Mouse (Mus musculus) intestine, embryonic 14.5 days (tissue): ENCODE results near the gene Sun5. TPM values are rescaled to one million over a fixed set of nuclear protein-coding genes. Genes with fewer than 3 reads are reported as not detected.

ENCODE experiments used
- ATAC-seq: fragments of 200-750 bp; cut with Nextera tagmentation; replicated peaks from 2 replicates; pipeline ENCODE4 v1.8.0; 2017; ENCODE audit warnings: low read depth, moderate number of reproducible peaks, moderate TSS enrichment, moderate library complexity; ENCODE audit not compliant: low FRiP score, low TSS enrichment
- DNase-seq: peaks from one replicate; pipeline ENCODE4 v3.0.0-alpha.2; 2018; ENCODE audit warnings: low spot score
- H3K27ac ChIP-seq: fragments of 300-500 bp; sonication (generic); 2 replicates; pipeline ENCODE4 v1.5.1; 2014; ENCODE audit warnings: low read depth, mild to moderate bottlenecking, control low read depth
- H3K27me3 ChIP-seq: fragments of 300-500 bp; sonication (generic); replicated peaks from 2 replicates; pipeline ENCODE4 v1.6.1; 2014; ENCODE audit warnings: low read length, control low read depth; ENCODE audit not compliant: control insufficient read depth, insufficient read depth
- H3K36me3 ChIP-seq: fragments of 300-500 bp; sonication (generic); 2 replicates; pipeline ENCODE4 v1.6.1; 2014; ENCODE audit warnings: low read length, control low read depth; ENCODE audit not compliant: control insufficient read depth, insufficient read depth
- H3K4me1 ChIP-seq: fragments of 300-500 bp; sonication (generic); replicated peaks from 2 replicates; pipeline ENCODE4 v1.6.1; 2014; ENCODE audit warnings: low read length, control low read depth, mixed read lengths; ENCODE audit not compliant: control insufficient read depth, insufficient read depth
- H3K4me2 ChIP-seq: fragments of 300-500 bp; sonication (generic); 2 replicates; pipeline ENCODE4 v1.6.1; 2014; ENCODE audit warnings: low read length
- H3K4me3 ChIP-seq: fragments of 300-500 bp; sonication (generic); 2 replicates; pipeline ENCODE4 v1.5.1; 2014; ENCODE audit warnings: low read depth, low read length, control low read depth, mixed read lengths
- H3K9ac ChIP-seq: fragments of 300-500 bp; sonication (generic); 2 replicates; pipeline ENCODE4 v1.6.1; 2014; ENCODE audit warnings: mild to moderate bottlenecking, low read length
- H3K9me3 ChIP-seq: fragments of 300-500 bp; sonication (generic); 2 replicates; pipeline ENCODE4 v1.6.1; 2016; ENCODE audit warnings: low read length, control low read depth; ENCODE audit not compliant: control insufficient read depth
- WGBS: fragments of 180-500 bp; shearing (Covaris S2); extraction: QIAGEN DNeasy Blood & Tissue Kit; methylation state at CpG from one replicate; pipeline ENCODE4 v1.1.7; 2014; 5-methylcytosine and 5-hydroxymethylcytosine counted together
- polyA plus RNA-seq: library from polyadenylated mRNA; unstranded; fragments of >200 nt; fragmentation: Nextera tagmentation; extraction: Ambion mirVana; gene quantifications from 2 replicates; pipeline ENCODE4 v1.2.1, GENCODE M21; 2014

Sun5 gene
- not detected in 2 replicates for polyA plus RNA-seq

DNA sequence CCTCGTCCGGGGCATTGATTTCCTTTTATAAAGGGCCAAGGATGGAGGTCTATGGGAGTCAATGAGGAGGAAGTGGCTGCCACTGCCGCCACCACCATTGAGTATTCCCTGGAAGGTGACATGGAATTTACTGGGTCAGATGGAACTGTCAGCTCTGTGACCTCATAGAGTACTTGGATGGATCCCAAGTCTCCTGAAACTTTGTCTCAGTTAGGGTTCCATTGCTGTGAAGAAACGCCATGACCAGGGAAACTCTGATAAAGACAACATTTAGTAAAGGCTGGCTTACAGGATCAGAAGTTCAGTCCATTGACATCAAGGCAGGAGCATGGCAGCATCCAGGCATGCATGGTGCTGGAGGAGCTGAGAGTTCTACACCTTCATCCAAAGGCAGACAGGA, at the start of gene Sun5:
Gene Sun5 (minus strand): TSS at position 101 of the 400 bp plus-strand sequence.
- no peak within 1 kb of the TSS for H3K27ac ChIP-seq
- 87% methylated on average over 4 of the region's 4 CpGs for WGBS
- no peak within 1 kb of the TSS for H3K4me2 ChIP-seq
- H3K4me1 ChIP-seq, result no peaks in the 10 kb centered on the region
- H3K27me3 ChIP-seq, result no peaks in the 10 kb centered on the region
- DNase-seq (no peak), ATAC-seq (no peak)
- H3K36me3 ChIP-seq, result no peaks in the 10 kb centered on the region
- no peak within 1 kb of the TSS for H3K4me3 ChIP-seq
- H3K9ac ChIP-seq, result no peak within 1 kb of the TSS
- no peaks in the 10 kb centered on the region for H3K9me3 ChIP-seq

- WGBS, result 75% methylated on average over 8 of the region's 8 CpGs
- H3K9me3 ChIP-seq, result no peaks in the 10 kb centered on the region
- no peaks in the 10 kb centered on the region for H3K36me3 ChIP-seq
- no peak within 1 kb of the TSS for H3K4me2 ChIP-seq
- no peak within 1 kb of the TSS for H3K9ac ChIP-seq
- no peak within 1 kb of the TSS for H3K27ac ChIP-seq
- DNase-seq (no peak), ATAC-seq (no peak)
- H3K4me1 ChIP-seq, result no peaks in the 10 kb centered on the region
- H3K4me3 ChIP-seq, result no peak within 1 kb of the TSS
- no peaks in the 10 kb centered on the region for H3K27me3 ChIP-seq
These were observed 47.0 kb upstream of the Sun5 start, which contains the start of gene Bpifb3 for GRCm38 (mm10) chr2:153917930-153918329. TSS of gene Bpifb3 (plus strand) at chr2:153918230.

- 78% methylated on average over 5 of the region's 5 CpGs for WGBS
- Histone ChIP-seq H3K36me3 (no peaks in the 10 kb centered on the region), H3K27ac (no peak overlapping the region), H3K4me1 (no peaks in the 10 kb centered on the region), H3K27me3 (no peaks in the 10 kb centered on the region), H3K9ac (no peak overlapping the region), H3K4me3 (no peak overlapping the region), H3K4me2 (no peak overlapping the region), H3K9me3 (no peaks in the 10 kb centered on the region)
- DNase-seq (no peak), ATAC-seq (no peak)
These were observed 43.3 kb upstream of the Sun5 start for GRCm38 (mm10) chr2:153914151-153914550.

GRCm38 (mm10) chr2:153906626-153907025, 35.7 kb upstream of the Sun5 start:
- H3K36me3 ChIP-seq, result no peaks in the 10 kb centered on the region
- H3K27me3 ChIP-seq, result no peaks in the 10 kb centered on the region
- DNase-seq, result no peak
- H3K4me3 ChIP-seq, result no peak overlapping the region
- no peaks in the 10 kb centered on the region for H3K4me1 ChIP-seq
- H3K9ac ChIP-seq, result no peak overlapping the region
- H3K9me3 ChIP-seq, result no peaks in the 10 kb centered on the region
- 83% methylated on average over 4 of the region's 4 CpGs for WGBS
- no peak overlapping the region for H3K4me2 ChIP-seq
- no peak for ATAC-seq
- H3K27ac ChIP-seq, result no peak overlapping the region

DNA sequence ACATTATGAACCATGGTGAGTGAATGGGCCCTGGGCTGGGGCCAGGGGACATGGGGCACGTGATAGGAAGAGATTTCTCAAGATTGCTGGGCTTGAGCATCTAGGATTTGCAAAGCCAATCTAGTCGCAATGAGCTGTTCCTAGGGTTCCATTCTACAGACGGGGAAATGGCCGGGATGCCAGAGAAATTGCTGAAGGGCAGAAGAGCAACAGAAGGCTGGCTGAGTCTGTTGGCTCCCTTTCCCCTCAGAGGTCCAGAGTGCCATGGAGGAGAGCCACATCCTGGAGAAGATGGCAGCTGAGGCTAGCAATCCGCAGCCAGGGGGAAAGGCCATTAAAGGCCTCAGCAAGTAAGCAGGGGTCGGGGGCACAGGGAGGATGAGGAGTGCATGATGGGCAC, 31.8 kb upstream of the Sun5 start:
- no peak overlapping the region for H3K4me3 ChIP-seq
- H3K9ac ChIP-seq, result no peak overlapping the region
- no peak overlapping the region for H3K27ac ChIP-seq
- H3K27me3 ChIP-seq, result no peaks in the 10 kb centered on the region
- ATAC-seq (no peak), DNase-seq (no peak)
- H3K9me3 ChIP-seq, result no peaks in the 10 kb centered on the region
- 85% methylated on average over 6 of the region's 6 CpGs for WGBS
- H3K36me3 ChIP-seq, result no peaks in the 10 kb centered on the region
- no peak overlapping the region for H3K4me2 ChIP-seq
- no peaks in the 10 kb centered on the region for H3K4me1 ChIP-seq

DNA sequence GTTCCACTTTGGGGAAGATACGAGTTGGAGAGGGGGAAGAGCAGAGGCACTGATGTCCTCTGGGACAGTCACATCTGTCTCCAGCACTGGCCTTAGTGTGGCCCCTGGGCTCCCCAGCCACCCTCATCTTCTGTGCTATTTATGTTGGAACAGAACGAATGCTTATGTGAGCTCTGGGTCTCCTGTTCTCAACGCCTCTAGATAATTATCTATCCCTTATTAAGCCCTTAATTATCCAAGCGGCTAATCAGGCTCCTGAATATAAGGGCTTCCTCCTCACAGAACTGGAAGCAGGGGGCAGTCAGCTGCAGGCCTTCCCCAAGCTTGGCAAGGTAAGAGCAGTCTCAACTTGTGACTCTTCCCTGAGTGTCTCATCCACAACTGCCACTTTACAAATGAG, 29.2 kb upstream of the Sun5 start, which contains the start of gene Bpifb6:
Gene Bpifb6 (plus strand): TSS at position 301 of the 400 bp plus-strand sequence.
- no peak within 1 kb of the TSS for H3K27ac ChIP-seq
- no peaks in the 10 kb centered on the region for H3K9me3 ChIP-seq
- WGBS, result 76% methylated on average over 4 of the region's 4 CpGs
- no peaks in the 10 kb centered on the region for H3K27me3 ChIP-seq
- H3K4me1 ChIP-seq, result no peaks in the 10 kb centered on the region
- no peak within 1 kb of the TSS for H3K9ac ChIP-seq
- H3K36me3 ChIP-seq, result no peaks in the 10 kb centered on the region
- H3K4me3 ChIP-seq, result no peak within 1 kb of the TSS
- no peak within 1 kb of the TSS for H3K4me2 ChIP-seq
- DNase-seq (no peak), ATAC-seq (no peak)

GRCm38 (mm10) chr2:153899111-153899510, 28.2 kb upstream of the Sun5 start:
- Histone ChIP-seq H3K4me3 (no peak overlapping the region), H3K4me2 (no peak overlapping the region), H3K9ac (no peak overlapping the region), H3K27me3 (no peaks in the 10 kb centered on the region), H3K36me3 (no peaks in the 10 kb centered on the region), H3K27ac (no peak overlapping the region), H3K4me1 (no peaks in the 10 kb centered on the region), H3K9me3 (no peaks in the 10 kb centered on the region)
- DNase-seq, result no peak
- WGBS, result 84% methylated on average over 5 of the region's 5 CpGs
- ATAC-seq, result no peak

- no peaks in the 10 kb centered on the region for H3K36me3 ChIP-seq
- no peaks in the 10 kb centered on the region for H3K27me3 ChIP-seq
- ATAC-seq (no peak), DNase-seq (no peak)
- H3K9ac ChIP-seq, result no peak within 1 kb of the TSS
- no peak within 1 kb of the TSS for H3K4me3 ChIP-seq
- 69% methylated on average over 9 of the region's 9 CpGs for WGBS
- no peaks in the 10 kb centered on the region for H3K9me3 ChIP-seq
- no peak within 1 kb of the TSS for H3K27ac ChIP-seq
- H3K4me1 ChIP-seq, result no peaks in the 10 kb centered on the region
- H3K4me2 ChIP-seq, result no peak within 1 kb of the TSS
These were observed 3.9 kb upstream of the Sun5 start, which contains the start of gene Bpifb2 for GRCm38 (mm10) chr2:153874745-153875144. TSS of gene Bpifb2 (plus strand) at chr2:153875045.

DNA sequence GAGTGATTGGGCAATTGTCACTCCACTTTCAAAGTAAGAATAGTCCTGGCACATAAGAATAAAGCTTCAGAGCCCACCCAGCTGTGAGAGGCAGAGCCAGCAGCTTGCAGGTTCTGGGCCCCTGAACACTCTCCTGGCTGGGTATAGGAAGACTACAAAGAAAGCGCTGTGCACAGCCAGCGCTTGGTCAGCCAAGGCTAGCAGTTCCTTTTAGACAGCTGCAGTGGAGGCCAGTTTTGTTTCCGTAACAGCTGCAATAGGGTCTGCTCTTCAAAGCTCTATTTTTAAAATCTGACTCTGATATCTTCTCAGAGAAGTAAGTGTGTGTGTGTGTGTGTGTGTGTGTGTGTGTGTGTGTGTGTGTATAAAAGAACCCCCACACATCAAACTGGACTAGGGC, 8.9 kb downstream of the Sun5 start:
- Histone ChIP-seq H3K27ac (no peak overlapping the region), H3K27me3 (no peaks in the 10 kb centered on the region), H3K4me1 (no peaks in the 10 kb centered on the region), H3K9me3 (no peaks in the 10 kb centered on the region), H3K9ac (no peak overlapping the region), H3K4me3 (no peak overlapping the region), H3K4me2 (no peak overlapping the region), H3K36me3 (no peaks in the 10 kb centered on the region)
- no peak for ATAC-seq
- WGBS, result 78% methylated on average over 3 of the region's 3 CpGs
- DNase-seq, result no peak
